Mouse (Mus musculus) heart, postnatal 0 days (tissue): ENCODE measurements around the gene Scaf11.

Experiments
- CTCF ChIP-seq: IDR thresholded peaks from 2 replicates; pipeline ENCODE4 v1.5.1; 2016; ENCODE audit warnings: antibody characterized with exemption, control low read depth, low read depth
- EP300 ChIP-seq: IDR thresholded peaks from 2 replicates; pipeline ENCODE4 v1.6.1; 2016; ENCODE audit warnings: antibody characterized with exemption, low read depth

DNA sequence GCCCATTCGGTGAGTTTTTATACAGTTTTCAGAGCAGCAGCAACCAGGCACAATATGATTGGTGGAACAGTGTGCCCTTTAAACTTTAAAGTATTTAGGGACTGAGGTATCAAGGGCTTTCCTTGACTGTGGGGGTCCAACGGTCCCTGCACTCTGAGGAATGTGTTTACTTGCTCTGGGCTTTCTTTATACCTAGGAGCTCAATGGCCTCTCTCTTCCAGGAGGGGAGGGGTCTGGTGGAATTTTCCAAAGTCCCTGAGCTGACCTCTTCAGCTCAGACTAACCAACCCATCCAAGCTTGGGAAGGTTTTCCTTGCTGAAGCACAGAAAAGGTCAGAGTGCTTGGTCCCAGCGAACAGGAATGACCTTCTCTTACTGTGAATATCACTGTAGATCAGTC lies 30.8 kb upstream of the Scaf11 start:
- TF ChIP-seq EP300 = no peak
- TF ChIP-seq CTCF = no peak
